Mouse (Mus musculus) forebrain, embryonic 12.5 days (tissue): ENCODE results near the gene Cytip. TPM values are rescaled to one million over a fixed set of nuclear protein-coding genes. Genes with fewer than 3 reads are reported as not detected.

Source experiments
- polyA plus RNA-seq: library from polyadenylated mRNA; unstranded; fragments of >200 nt; fragmentation: Nextera tagmentation; extraction: Ambion mirVana; gene quantifications from 2 replicates; pipeline ENCODE4 v1.2.1, GENCODE M21; 2016

Cytip gene
- polyA plus RNA-seq, 1 experiment from 2014 or later = 0.14 TPM

Other genes starting within 250 kb of the Cytip start
- 0.18 and 0.34 TPM in 2 replicates for gene Galnt5, start 197.6 kb downstream of the Cytip start, polyA plus RNA-seq
- 2.3 and 2.8 TPM in 2 replicates for gene Ermn, start 142.7 kb downstream of the Cytip start, polyA plus RNA-seq
- 0.23 and 1.1 TPM in 2 replicates for gene Acvr1c, start 162.4 kb upstream of the Cytip start, polyA plus RNA-seq